Mouse (Mus musculus): Measurements from ENCODE around the gene Klk1b24. TPM values are rescaled to one million over a fixed set of nuclear protein-coding genes. Genes with fewer than 3 reads are reported as not detected.

Gene Klk1b24
- polyA plus RNA-seq, 1 experiment from 2014 or later, result not detected

- DNase-seq (ENCODE audit: low spot score), result no peak
- H3K27me3 ChIP-seq (replicated peaks; ENCODE audit: low read depth, poor library complexity, severe bottlenecking), result no peaks in the 10 kb centered on the region
- no peak overlapping the region for H3K4me3 ChIP-seq
- H3K9me3 ChIP-seq, result no peaks in the 10 kb centered on the region
- no peak overlapping the region for H3K27ac ChIP-seq (replicated peaks)
- H3K4me1 ChIP-seq, result peaks cover 7% of the 10 kb centered on the region
- WGBS, result 62% methylated on average over 1 of the region's 1 CpGs
- no peaks in the 10 kb centered on the region for H3K36me3 ChIP-seq (replicated peaks)
These were observed 52.7 kb downstream of the Klk1b24 start for GRCm38 (mm10) chr7:44240712-44241111.

- Histone ChIP-seq H3K27ac (replicated peaks) (no peak overlapping the region), H3K4me3 (no peak overlapping the region), H3K36me3 (replicated peaks) (no peaks in the 10 kb centered on the region), H3K9me3 (no peaks in the 10 kb centered on the region), H3K27me3 (replicated peaks; ENCODE audit: low read depth, poor library complexity, severe bottlenecking) (no peaks in the 10 kb centered on the region), H3K4me1 (peaks cover 7% of the 10 kb centered on the region)
- 67% methylated on average over 2 of the region's 2 CpGs for WGBS
- no peak for DNase-seq (ENCODE audit: low spot score)
These were observed 53.1 kb downstream of the Klk1b24 start for GRCm38 (mm10) chr7:44241163-44241562.

Other genes starting within 250 kb of the Klk1b24 start
- gene Klk1b8, start 237.6 kb upstream of the Klk1b24 start, polyA plus RNA-seq (2016; fragmentation: Nextera tagmentation; extraction: Ambion mirVana), result not detected in 2 replicates
- not detected in 2 replicates for gene Klk1b1, start 221.5 kb upstream of the Klk1b24 start, polyA plus RNA-seq (2016; fragmentation: Nextera tagmentation; extraction: Ambion mirVana)
- not detected in 2 replicates for gene Klk1b9, start 212.2 kb upstream of the Klk1b24 start, polyA plus RNA-seq (2016; fragmentation: Nextera tagmentation; extraction: Ambion mirVana)
- not detected in 2 replicates for gene Klk1b11, start 192.4 kb upstream of the Klk1b24 start, polyA plus RNA-seq (2016; fragmentation: Nextera tagmentation; extraction: Ambion mirVana)
- not detected in 2 replicates for gene Klk1b26, start 176.1 kb upstream of the Klk1b24 start, polyA plus RNA-seq (2016; fragmentation: Nextera tagmentation; extraction: Ambion mirVana)
- not detected in 2 replicates for gene Klk1b27, start 135.9 kb upstream of the Klk1b24 start, polyA plus RNA-seq (2016; fragmentation: Nextera tagmentation; extraction: Ambion mirVana)
- not detected in 2 replicates for gene Klk1b21, start 85.9 kb upstream of the Klk1b24 start, polyA plus RNA-seq (2016; fragmentation: Nextera tagmentation; extraction: Ambion mirVana)
- not detected in 2 replicates for gene Klk1b22, start 75.6 kb upstream of the Klk1b24 start, polyA plus RNA-seq (2016; fragmentation: Nextera tagmentation; extraction: Ambion mirVana)
- not detected in 2 replicates for gene Klk1b16, start 51.5 kb upstream of the Klk1b24 start, polyA plus RNA-seq (2016; fragmentation: Nextera tagmentation; extraction: Ambion mirVana)
- not detected in 2 replicates for gene Klk1b3, start 10.0 kb downstream of the Klk1b24 start, polyA plus RNA-seq (2016; fragmentation: Nextera tagmentation; extraction: Ambion mirVana)
- gene Klk1b4, start 19.2 kb downstream of the Klk1b24 start, polyA plus RNA-seq (2016; fragmentation: Nextera tagmentation; extraction: Ambion mirVana), result not detected in 2 replicates
- not detected in 2 replicates for gene Klk1b5, start 27.7 kb downstream of the Klk1b24 start, polyA plus RNA-seq (2016; fragmentation: Nextera tagmentation; extraction: Ambion mirVana)
- gene Klk1, start 37.1 kb downstream of the Klk1b24 start, polyA plus RNA-seq (2016; fragmentation: Nextera tagmentation; extraction: Ambion mirVana), result not detected in 2 replicates
- 0.10 TPM in 1 of 2 replicates, not detected in the other for gene Gm36864, start 47.9 kb downstream of the Klk1b24 start, polyA plus RNA-seq (2016; fragmentation: Nextera tagmentation; extraction: Ambion mirVana)
- 1.1 TPM in 2 replicates for gene 1700028J19Rik, start 58.5 kb downstream of the Klk1b24 start, polyA plus RNA-seq (2016; fragmentation: Nextera tagmentation; extraction: Ambion mirVana)
- 197 and 214 TPM in 2 replicates for gene 2410002F23Rik, start 58.5 kb downstream of the Klk1b24 start, polyA plus RNA-seq (2016; fragmentation: Nextera tagmentation; extraction: Ambion mirVana)
- 0.16 TPM in 1 of 2 replicates, not detected in the other for gene Acp4, start 69.1 kb downstream of the Klk1b24 start, polyA plus RNA-seq (2016; fragmentation: Nextera tagmentation; extraction: Ambion mirVana)
- gene Gm15517, start 73.2 kb downstream of the Klk1b24 start, polyA plus RNA-seq (2016; fragmentation: Nextera tagmentation; extraction: Ambion mirVana), result not detected in 2 replicates
- 1.5 and 1.8 TPM in 2 replicates for gene Clec11a, start 118.7 kb downstream of the Klk1b24 start, polyA plus RNA-seq (2016; fragmentation: Nextera tagmentation; extraction: Ambion mirVana)
- gene Shank1, start 122.0 kb downstream of the Klk1b24 start, polyA plus RNA-seq (2016; fragmentation: Nextera tagmentation; extraction: Ambion mirVana), result 0.80 and 0.97 TPM in 2 replicates
- 1.8 and 2.4 TPM in 2 replicates for gene Syt3, start 195.9 kb downstream of the Klk1b24 start, polyA plus RNA-seq (2016; fragmentation: Nextera tagmentation; extraction: Ambion mirVana)
- gene 1700008O03Rik, start 197.6 kb downstream of the Klk1b24 start, polyA plus RNA-seq (2016; fragmentation: Nextera tagmentation; extraction: Ambion mirVana), result 1.1 and 1.9 TPM in 2 replicates
- gene Lrrc4b, start 240.8 kb downstream of the Klk1b24 start, polyA plus RNA-seq (2016; fragmentation: Nextera tagmentation; extraction: Ambion mirVana), result 0.68 and 1.1 TPM in 2 replicates

Data from embryonic facial prominence, embryonic 10.5 days (tissue).